Mouse (Mus musculus) midbrain, embryonic 14.5 days (tissue): Measurements from ENCODE around the gene Pde4a. TPM values are rescaled to one million over a fixed set of nuclear protein-coding genes. Genes with fewer than 3 reads are reported as not detected.
"Not testable (repeated sequence)": the region's sequence is repeated elsewhere in the genome, so short reads cannot be mapped to it uniquely, and the experiment has no call there.

Experiments used
- ATAC-seq: fragments of 200-750 bp; cut with Nextera tagmentation; 2 replicates; pipeline ENCODE4 v1.8.0; 2017; ENCODE audit warnings: moderate number of reproducible peaks, moderate library complexity; ENCODE audit not compliant: low FRiP score, low TSS enrichment
- DNase-seq: peaks from one replicate; pipeline ENCODE4 v3.0.0-alpha.2; 2015
- H3K27ac ChIP-seq: fragments of 300-500 bp; sonication (generic); replicated peaks from 2 replicates; pipeline ENCODE4 v1.5.1; 2014; ENCODE audit warnings: mild to moderate bottlenecking, low read depth, low read length, moderate library complexity
- H3K27me3 ChIP-seq: fragments of 300-500 bp; sonication (generic); 2 replicates; pipeline ENCODE4 v1.6.1; 2014; ENCODE audit warnings: low read length, control low read depth, mixed read lengths; ENCODE audit not compliant: control insufficient read depth, insufficient read depth
- H3K36me3 ChIP-seq: fragments of 300-500 bp; sonication (generic); 2 replicates; pipeline ENCODE4 v1.6.1; 2014; ENCODE audit warnings: low read length, control low read depth; ENCODE audit not compliant: control insufficient read depth, insufficient read depth
- H3K4me1 ChIP-seq: fragments of 300-500 bp; sonication (generic); 2 replicates; pipeline ENCODE4 v1.6.1; 2014; ENCODE audit warnings: mild to moderate bottlenecking, antibody characterized with exemption, low read length, control low read depth; ENCODE audit not compliant: control insufficient read depth, insufficient read depth
- H3K4me2 ChIP-seq: fragments of 300-500 bp; sonication (generic); 2 replicates; pipeline ENCODE4 v1.6.1; 2014; ENCODE audit warnings: mild to moderate bottlenecking, low read length, moderate library complexity
- H3K4me3 ChIP-seq: fragments of 300-500 bp; sonication (generic); replicated peaks from 2 replicates; pipeline ENCODE4 v1.5.1; 2014; ENCODE audit warnings: low read depth, low read length
- H3K9ac ChIP-seq: fragments of 300-500 bp; sonication (generic); replicated peaks from 2 replicates; pipeline ENCODE4 v1.6.1; 2014; ENCODE audit warnings: mild to moderate bottlenecking, low read length, moderate library complexity
- H3K9me3 ChIP-seq: fragments of 300-500 bp; sonication (generic); 2 replicates; pipeline ENCODE4 v1.6.1; 2016; ENCODE audit warnings: low read length, control low read depth, mixed read lengths; ENCODE audit not compliant: control insufficient read depth
- WGBS: fragments of 180-500 bp; shearing (Covaris S2); extraction: QIAGEN DNeasy Blood & Tissue Kit; methylation state at CpG from one replicate; pipeline ENCODE4 v1.1.7; 2014; 5-methylcytosine and 5-hydroxymethylcytosine counted together
- polyA plus RNA-seq: library from polyadenylated mRNA; unstranded; fragments of >200 nt; fragmentation: Nextera tagmentation; extraction: Ambion mirVana; gene quantifications from 2 replicates; pipeline ENCODE4 v1.2.1, GENCODE M21; 2014

Pde4a gene
- polyA plus RNA-seq, 1 experiment from 2014 or later: 28.4 TPM

DNA sequence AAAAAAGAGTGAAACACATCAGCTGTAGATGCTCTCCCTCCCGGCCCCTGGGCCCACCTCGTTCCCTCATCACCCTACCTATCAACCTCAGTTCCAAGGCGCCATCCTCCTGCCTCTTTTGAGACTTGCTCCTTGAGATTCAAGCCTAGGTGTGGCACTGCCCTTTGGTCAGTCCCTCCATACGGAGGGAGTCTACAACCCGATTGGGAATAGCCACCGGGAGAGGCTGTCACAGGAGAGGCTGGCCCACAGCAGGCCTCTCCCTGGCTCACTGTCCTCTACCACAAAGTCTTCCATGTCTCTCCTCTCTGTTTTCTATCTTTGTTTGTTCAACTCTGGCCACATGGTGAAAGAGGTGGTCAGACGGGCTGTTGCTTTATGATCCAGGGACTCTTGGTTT lies 46.1 kb downstream of the Pde4a start:
- ATAC-seq (no peak), DNase-seq (no peak)
- no peak overlapping the region for H3K4me2 ChIP-seq
- no peak overlapping the region for H3K27ac ChIP-seq
- peaks cover 20% of the 10 kb centered on the region for H3K36me3 ChIP-seq
- no peaks in the 10 kb centered on the region for H3K27me3 ChIP-seq
- WGBS: 86% methylated on average over 7 of the region's 7 CpGs
- H3K4me3 ChIP-seq: no peak overlapping the region
- H3K9me3 ChIP-seq: no peaks in the 10 kb centered on the region
- H3K4me1 ChIP-seq: peaks cover 4% of the 10 kb centered on the region
- no peak overlapping the region for H3K9ac ChIP-seq

DNA sequence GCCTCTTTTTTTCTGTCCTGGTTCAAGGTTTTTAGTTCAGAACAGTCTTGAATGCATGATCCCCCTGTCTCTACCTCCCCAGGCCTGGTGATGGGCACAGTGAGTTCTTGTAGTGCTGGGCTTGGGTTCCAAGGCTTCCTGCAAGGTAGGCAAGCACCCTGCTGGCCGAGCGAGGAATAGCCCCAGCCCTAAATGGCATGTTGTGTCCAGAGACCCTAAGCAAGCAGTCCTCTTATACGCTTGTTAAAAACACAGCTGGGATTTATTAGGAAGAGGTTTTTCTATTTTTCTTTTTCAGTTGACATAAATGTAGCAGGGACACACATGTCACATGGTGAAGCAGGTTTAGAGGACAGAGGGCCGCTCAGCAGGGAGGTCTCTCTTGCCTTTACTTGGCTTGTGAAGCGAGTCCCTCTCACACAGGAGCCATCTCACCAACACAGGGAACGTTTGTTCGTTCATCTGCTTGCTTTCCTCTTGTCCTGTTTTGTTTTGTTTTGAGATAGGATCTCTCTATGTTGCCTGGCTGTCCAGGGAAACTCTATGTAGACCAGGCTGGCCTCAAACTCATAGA lies 48.2 kb downstream of the Pde4a start:
- Histone ChIP-seq H3K4me1 (peaks cover 4% of the 10 kb centered on the region), H3K9me3 (no peaks in the 10 kb centered on the region), H3K27me3 (no peaks in the 10 kb centered on the region), H3K4me2 (no peak overlapping the region), H3K4me3 (no peak overlapping the region), H3K9ac (no peak overlapping the region), H3K36me3 (peaks cover 14% of the 10 kb centered on the region), H3K27ac (no peak overlapping the region)
- DNase-seq: peak; percentile 58
- ATAC-seq: no peak
- 44% methylated on average over 7 of the region's 7 CpGs for WGBS

DNA sequence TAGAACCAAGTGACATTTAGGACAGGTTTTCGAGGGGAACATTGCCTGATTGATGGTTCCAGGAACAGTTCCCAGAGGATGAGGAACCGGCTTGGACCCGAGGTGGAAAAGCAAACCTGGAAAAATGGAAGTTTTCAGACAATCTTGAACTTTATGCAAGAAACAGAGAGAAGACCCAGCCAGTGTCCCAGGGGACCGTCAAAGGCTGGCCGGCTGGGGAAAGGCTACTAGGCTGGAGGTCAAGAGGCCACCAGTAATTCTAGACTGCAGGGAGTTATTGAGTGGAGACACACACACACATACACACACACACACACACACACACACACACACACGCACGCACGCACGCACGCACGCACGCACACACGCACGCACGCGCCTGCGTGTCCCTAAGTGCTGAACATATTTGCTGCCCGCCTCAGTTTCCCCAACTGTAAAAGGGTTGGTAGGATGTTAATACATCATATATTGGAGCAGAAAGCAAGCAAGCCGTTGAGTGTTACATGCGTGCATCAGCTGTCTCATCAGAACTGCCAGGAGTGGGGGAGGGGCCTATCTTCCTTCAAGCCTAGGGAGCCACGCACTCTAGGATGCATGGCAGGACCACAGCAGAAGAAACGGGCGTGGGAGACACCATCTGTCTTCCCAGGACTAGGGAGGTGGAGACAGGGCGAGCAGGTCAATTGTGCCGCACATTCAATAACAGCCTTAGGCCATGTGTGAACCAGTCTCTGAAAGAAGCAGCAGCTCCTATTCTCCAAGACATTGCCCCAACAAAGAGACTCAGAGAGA lies 50.7 kb downstream of the Pde4a start:
- WGBS: 69% methylated on average over 25 of the region's 25 CpGs
- ATAC-seq (no peak), DNase-seq (peak; percentile 70)
- H3K36me3 ChIP-seq: peaks cover 4% of the 10 kb centered on the region; the same call in 1 of the 2 replicates
- no peak overlapping the region for H3K9ac ChIP-seq
- no peaks in the 10 kb centered on the region for H3K27me3 ChIP-seq
- no peak overlapping the region for H3K27ac ChIP-seq
- no peaks in the 10 kb centered on the region for H3K9me3 ChIP-seq
- peaks cover 9% of the 10 kb centered on the region for H3K4me1 ChIP-seq
- no peak overlapping the region for H3K4me2 ChIP-seq
- no peak overlapping the region for H3K4me3 ChIP-seq

DNA sequence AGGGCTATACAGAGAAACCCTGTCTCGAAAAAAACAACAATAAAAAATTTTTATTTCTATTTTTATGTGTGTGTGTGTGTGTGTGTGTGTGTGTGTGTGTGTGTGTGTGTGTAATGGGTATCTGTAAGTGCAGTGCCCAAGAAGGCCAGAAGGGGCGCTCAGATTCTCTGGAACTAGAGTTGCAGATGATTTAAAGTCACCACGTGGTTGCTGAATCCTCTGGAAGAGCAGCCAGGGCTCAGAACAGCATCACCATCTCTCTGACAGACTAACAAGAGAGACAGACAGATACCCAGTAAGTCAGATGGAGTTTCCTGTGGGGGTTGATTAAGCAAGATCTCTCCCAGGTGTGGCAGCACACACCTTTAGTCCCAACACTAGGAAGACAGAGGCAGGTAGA lies 54.3 kb downstream of the Pde4a start:
- DNase-seq: no peak

DNA sequence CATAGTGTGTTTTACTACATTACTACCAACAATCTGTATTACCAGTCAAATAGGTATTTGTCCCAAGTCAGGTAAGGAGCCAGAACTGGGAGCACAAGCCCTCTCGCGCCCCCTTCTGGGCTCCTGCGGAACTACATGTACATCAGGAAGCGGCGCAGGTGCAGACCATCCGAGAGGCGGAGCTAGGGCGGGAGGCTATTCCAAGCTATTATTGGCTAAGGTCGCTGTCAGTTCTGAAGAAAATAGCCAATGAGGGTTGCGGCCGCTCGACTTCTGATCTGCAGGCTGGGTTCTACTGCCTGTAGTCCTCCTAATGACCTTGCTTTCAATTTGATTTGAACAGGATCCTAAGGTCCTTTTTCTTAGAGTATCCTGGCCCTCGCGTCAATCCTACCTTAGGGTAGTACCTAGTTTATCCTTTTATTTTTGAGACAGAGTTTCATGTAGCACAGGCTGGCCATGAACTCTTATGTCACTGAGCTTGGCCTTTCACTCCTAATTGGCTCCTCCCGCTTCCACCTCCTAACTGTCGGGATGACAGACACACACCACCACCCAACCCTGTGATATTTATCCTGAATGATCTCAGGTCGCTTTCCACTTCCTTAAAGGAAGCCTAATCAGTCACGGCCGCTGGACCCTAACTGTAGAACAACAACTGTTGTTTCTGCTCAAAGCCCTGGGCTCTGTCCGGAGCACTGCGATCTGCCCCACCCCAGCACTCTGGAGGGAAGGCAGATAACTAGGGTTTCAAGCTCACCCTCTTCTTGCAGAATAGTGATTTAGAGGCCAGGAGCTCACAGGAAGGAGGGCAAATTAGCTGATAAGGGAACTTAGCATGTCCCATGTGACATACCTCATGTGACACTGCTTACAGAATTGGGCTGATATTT lies 55.2 kb downstream of the Pde4a start:
- Histone ChIP-seq H3K27me3 (no peaks in the 10 kb centered on the region), H3K36me3 (no peaks in the 10 kb centered on the region), H3K9ac (no peak overlapping the region), H3K27ac (no peak overlapping the region), H3K9me3 (no peaks in the 10 kb centered on the region), H3K4me3 (0 out of 2 replicates have a peak overlapping the region, but pooled peaks have one; percentile 9), H3K4me1 (peaks cover 9% of the 10 kb centered on the region), H3K4me2 (peak overlapping the region; percentile 51)
- DNase-seq (peak; percentile 92), ATAC-seq (peak; percentile 80)
- WGBS: 17% methylated on average over 21 of the region's 21 CpGs

More for the DNA sequence above, 54.3 kb downstream of the Pde4a start:
- Histone ChIP-seq H3K4me2 (no peak overlapping the region), H3K9ac (no peak overlapping the region), H3K9me3 (no peaks in the 10 kb centered on the region), H3K4me1 (peaks cover 9% of the 10 kb centered on the region), H3K36me3 (no peaks in the 10 kb centered on the region), H3K4me3 (no peak overlapping the region), H3K27me3 (no peaks in the 10 kb centered on the region), H3K27ac (no peak overlapping the region)
- no peak for ATAC-seq
- WGBS: 60% methylated on average over 3 of the region's 3 CpGs

DNA sequence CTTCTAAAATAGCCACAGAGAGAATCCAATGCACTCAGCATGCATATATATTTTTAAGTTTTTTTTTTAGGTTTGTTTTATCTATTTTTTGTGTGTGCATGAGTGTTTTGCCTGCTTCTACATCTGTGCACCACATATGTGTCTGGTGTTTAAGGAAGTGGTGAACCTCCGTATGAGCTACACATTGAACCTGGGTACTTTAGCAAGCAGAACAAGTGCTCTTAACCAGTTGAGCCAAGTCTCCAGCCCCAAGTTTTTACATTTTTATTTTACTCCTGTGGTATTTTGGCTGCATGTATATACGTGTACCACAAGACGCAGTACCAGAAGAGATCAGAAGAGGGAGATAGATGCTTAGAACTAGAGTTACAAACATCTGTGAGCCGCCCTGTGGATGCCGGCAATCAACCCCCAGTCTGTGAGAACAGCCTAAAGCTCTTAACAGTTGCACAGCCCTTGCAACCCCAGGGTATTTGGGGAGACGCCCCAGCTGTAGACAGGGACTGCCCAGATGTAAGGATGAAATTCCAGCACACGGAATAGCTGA lies 55.9 kb downstream of the Pde4a start:
- DNase-seq (peak; percentile 82), ATAC-seq (no peak)
- Histone ChIP-seq H3K27me3 (no peaks in the 10 kb centered on the region), H3K4me3 (no peak overlapping the region), H3K9ac (no peak overlapping the region), H3K4me2 (no peak overlapping the region), H3K27ac (no peak overlapping the region), H3K36me3 (no peaks in the 10 kb centered on the region), H3K9me3 (no peaks in the 10 kb centered on the region), H3K4me1 (peaks cover 6% of the 10 kb centered on the region)
- WGBS: 16% methylated on average over 7 of the region's 7 CpGs

DNA sequence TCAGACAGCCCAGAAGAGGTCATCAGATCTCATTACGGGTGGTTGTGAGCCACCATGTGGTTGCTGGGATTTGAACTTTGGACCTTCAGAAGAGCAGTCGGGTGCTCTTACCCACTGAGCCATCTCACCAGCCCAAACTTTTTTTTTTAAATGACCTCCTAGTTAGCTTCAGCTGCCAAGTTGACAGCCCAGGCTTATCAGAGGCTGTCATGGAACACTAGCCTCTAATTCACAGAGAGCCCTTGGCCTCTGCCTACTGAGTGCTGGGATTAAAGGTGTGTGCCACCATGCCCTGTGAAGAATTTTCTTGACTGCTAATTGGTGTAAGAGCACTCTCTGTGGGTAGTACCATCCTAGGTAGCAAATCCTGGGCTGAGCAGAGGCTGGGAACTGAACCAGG lies 58.0 kb downstream of the Pde4a start:
- H3K4me1 ChIP-seq, H3K36me3 ChIP-seq, H3K4me2 ChIP-seq, DNase-seq, H3K9me3 ChIP-seq, H3K27me3 ChIP-seq, H3K9ac ChIP-seq, H3K27ac ChIP-seq, ATAC-seq, H3K4me3 ChIP-seq: not testable (repeated sequence)
- WGBS: 93% methylated on average over 1 of the region's 2 CpGs

DNA sequence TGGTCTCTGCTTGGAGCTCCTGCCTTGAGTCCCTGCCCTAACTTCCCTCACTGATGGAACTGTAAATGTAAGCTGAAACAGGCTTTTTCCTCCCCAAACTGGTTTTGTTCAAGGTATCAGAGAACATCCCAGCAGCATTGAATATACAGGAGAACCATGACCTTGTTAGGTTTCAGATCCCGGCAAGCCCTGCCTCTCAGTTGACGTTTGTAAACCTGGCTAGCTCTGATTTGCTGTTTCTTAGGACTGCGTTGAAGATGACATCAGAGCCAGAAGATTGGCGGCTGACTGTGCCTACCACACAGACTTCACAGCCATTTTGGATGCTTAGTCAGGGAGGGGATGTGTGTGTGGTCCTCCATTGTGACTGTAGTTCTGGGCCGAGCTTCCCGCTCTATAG lies 58.4 kb downstream of the Pde4a start:
- Histone ChIP-seq H3K27me3 (no peaks in the 10 kb centered on the region), H3K27ac (no peak overlapping the region), H3K4me2 (no peak overlapping the region), H3K36me3 (no peaks in the 10 kb centered on the region), H3K4me3 (no peak overlapping the region), H3K4me1 (0 out of 2 replicates have a peak, but pooled peaks cover 4% of the 10 kb centered on the region), H3K9ac (no peak overlapping the region), H3K9me3 (no peaks in the 10 kb centered on the region)
- DNase-seq (no peak), ATAC-seq (no peak)
- WGBS: 91% methylated on average over 6 of the region's 6 CpGs
